Mouse (Mus musculus) heart, embryonic 15.5 days (tissue): ENCODE measurements at regions not wholly inside any gene's neighbourhood (a gene's known extent, or its start where the extent isn't known, plus 50 kb on each side); places are given as distances from the start of the nearest gene placed in this dataset.

ENCODE experiments used
- ATAC-seq: fragments of 200-750 bp; cut with Nextera tagmentation; replicated peaks from 2 replicates; pipeline ENCODE4 v1.8.0; 2017; ENCODE audit warnings: low read depth, moderate TSS enrichment; ENCODE audit not compliant: insufficient number of reproducible peaks, insufficient read depth, low FRiP score
- H3K27ac ChIP-seq: fragments of 300-500 bp; sonication (generic); 2 replicates; pipeline ENCODE4 v1.5.1; 2015; ENCODE audit warnings: mild to moderate bottlenecking, inconsistent platforms
- H3K27me3 ChIP-seq: fragments of 300-500 bp; sonication (generic); 2 replicates; pipeline ENCODE4 v1.6.1; 2015; ENCODE audit warnings: inconsistent platforms
- H3K36me3 ChIP-seq: fragments of 300-500 bp; sonication (generic); 2 replicates; pipeline ENCODE4 v1.6.1; 2015; ENCODE audit warnings: mild to moderate bottlenecking, inconsistent platforms
- H3K4me1 ChIP-seq: fragments of 300-500 bp; sonication (generic); replicated peaks from 2 replicates; pipeline ENCODE4 v1.6.1; 2015; ENCODE audit warnings: inconsistent platforms
- H3K4me2 ChIP-seq: fragments of 300-500 bp; sonication (generic); 2 replicates; pipeline ENCODE4 v1.6.1; 2015; ENCODE audit warnings: inconsistent platforms, mild to moderate bottlenecking, moderate library complexity
- H3K4me3 ChIP-seq: fragments of 300-500 bp; sonication (generic); 2 replicates; pipeline ENCODE4 v1.5.1; 2015; ENCODE audit warnings: mild to moderate bottlenecking, inconsistent platforms
- H3K9ac ChIP-seq: fragments of 300-500 bp; sonication (generic); 2 replicates; pipeline ENCODE4 v1.6.1; 2015; ENCODE audit warnings: mild to moderate bottlenecking, inconsistent platforms
- H3K9me3 ChIP-seq: fragments of 300-500 bp; sonication (generic); replicated peaks from 2 replicates; pipeline ENCODE4 v1.6.1; 2016; ENCODE audit warnings: inconsistent platforms
- WGBS: fragments of 180-500 bp; shearing (Covaris S2); methylation state at CpG from one replicate; pipeline ENCODE4 v1.1.7; 2015; ENCODE audit warnings: mixed read lengths; 5-methylcytosine and 5-hydroxymethylcytosine counted together

DNA sequence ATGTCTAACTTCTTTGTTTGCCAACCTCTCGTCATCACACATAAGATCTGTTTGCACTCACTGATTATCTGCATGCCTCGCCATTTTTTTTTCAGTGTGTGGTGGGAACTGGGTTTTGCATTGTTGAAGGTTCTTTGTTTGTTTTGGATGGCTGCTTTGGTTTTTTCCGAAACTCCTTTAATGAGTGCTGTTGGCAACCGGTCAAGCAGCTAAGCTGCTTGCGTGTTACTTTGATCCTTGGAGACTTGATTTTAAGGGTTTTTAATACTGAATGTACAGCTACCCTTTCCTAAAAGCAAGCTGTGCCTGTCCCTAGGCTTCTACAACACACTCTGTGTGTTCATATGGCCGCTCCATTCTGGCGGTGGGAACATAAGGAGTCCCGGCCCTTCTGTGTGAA lies 733.9 kb downstream of the Nedd1 start:
- Histone ChIP-seq H3K4me2 (no peak overlapping the region), H3K27me3 (no peaks in the 10 kb centered on the region), H3K4me1 (peaks cover 8% of the 10 kb centered on the region; the same call in 1 of the 2 replicates), H3K27ac (no peak overlapping the region), H3K4me3 (no peak overlapping the region), H3K9ac (no peak overlapping the region), H3K9me3 (no peaks in the 10 kb centered on the region), H3K36me3 (no peaks in the 10 kb centered on the region)
- ATAC-seq, result no peak
- 52% methylated on average over 8 of the region's 8 CpGs for WGBS

DNA sequence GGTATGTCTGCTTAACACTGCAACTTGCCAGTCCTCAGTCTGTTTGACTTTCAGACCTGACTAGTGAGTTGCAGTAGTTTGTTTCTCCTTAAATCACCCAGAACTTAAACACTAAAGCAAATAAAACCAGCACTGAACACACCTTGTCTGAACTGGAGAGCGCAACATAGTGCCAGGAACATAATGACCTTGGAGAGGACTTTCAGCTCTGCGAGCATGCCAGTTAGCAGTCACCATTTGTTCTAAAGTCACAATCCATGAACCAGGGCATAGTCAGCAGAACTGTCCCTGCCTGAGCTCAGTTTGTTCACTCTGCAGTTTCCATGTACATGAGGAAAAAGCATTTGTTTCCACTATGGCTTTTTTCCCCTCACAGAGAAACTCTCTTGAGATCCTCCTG lies 742.4 kb downstream of the Nedd1 start:
- Histone ChIP-seq H3K27ac (no peak overlapping the region), H3K27me3 (no peaks in the 10 kb centered on the region), H3K4me3 (no peak overlapping the region), H3K4me1 (no peaks in the 10 kb centered on the region), H3K9me3 (no peaks in the 10 kb centered on the region), H3K36me3 (no peaks in the 10 kb centered on the region), H3K9ac (no peak overlapping the region), H3K4me2 (no peak overlapping the region)
- 72% methylated on average over 2 of the region's 2 CpGs for WGBS
- ATAC-seq, result no peak

DNA sequence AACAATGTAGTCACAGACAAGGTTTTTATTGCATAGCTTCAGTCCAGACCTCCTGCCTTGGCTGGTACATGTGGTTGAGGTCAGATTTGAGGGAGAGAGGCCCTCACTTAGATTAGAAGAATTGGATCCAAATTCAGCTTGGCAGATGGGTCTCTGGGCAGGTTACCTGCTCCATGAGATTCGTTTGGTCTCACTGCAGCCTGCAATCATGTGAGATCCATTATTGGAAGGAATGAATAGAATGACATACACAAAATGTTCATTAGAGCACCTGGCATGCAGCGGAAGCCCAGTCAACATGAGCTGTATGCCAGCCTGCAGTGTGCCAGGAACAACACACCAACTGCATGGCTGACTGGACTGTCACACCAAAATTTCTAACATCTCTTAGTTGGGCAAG lies 750.3 kb downstream of the Nedd1 start:
- no peaks in the 10 kb centered on the region for H3K36me3 ChIP-seq
- ATAC-seq, result no peak
- 69% methylated on average over 2 of the region's 2 CpGs for WGBS
- H3K27ac ChIP-seq, result no peak overlapping the region
- no peaks in the 10 kb centered on the region for H3K27me3 ChIP-seq
- H3K9me3 ChIP-seq, result no peaks in the 10 kb centered on the region
- no peak overlapping the region for H3K4me2 ChIP-seq
- no peaks in the 10 kb centered on the region for H3K4me1 ChIP-seq
- H3K9ac ChIP-seq, result no peak overlapping the region
- no peak overlapping the region for H3K4me3 ChIP-seq

- no peaks in the 10 kb centered on the region for H3K36me3 ChIP-seq
- no peaks in the 10 kb centered on the region for H3K27me3 ChIP-seq
- H3K4me3 ChIP-seq, result no peak overlapping the region
- H3K27ac ChIP-seq, result no peak overlapping the region
- H3K9ac ChIP-seq, result no peak overlapping the region
- WGBS, result 80% methylated on average over 18 of the region's 18 CpGs
- H3K9me3 ChIP-seq, result no peaks in the 10 kb centered on the region
- no peak for ATAC-seq
- no peaks in the 10 kb centered on the region for H3K4me1 ChIP-seq
- H3K4me2 ChIP-seq, result no peak overlapping the region
Observed at GRCm38 (mm10) chr10:91967570-91968310, 754.5 kb downstream of the Nedd1 start.

- Histone ChIP-seq H3K9ac (no peak overlapping the region), H3K27ac (no peak overlapping the region), H3K4me2 (no peak overlapping the region), H3K36me3 (no peaks in the 10 kb centered on the region), H3K4me1 (no peaks in the 10 kb centered on the region), H3K27me3 (no peaks in the 10 kb centered on the region), H3K9me3 (no peaks in the 10 kb centered on the region), H3K4me3 (no peak overlapping the region)
- ATAC-seq, result no peak
- WGBS, result 81% methylated on average over 6 of the region's 6 CpGs
Observed at GRCm38 (mm10) chr10:91959734-91960492, 762.3 kb downstream of the Nedd1 start.

DNA sequence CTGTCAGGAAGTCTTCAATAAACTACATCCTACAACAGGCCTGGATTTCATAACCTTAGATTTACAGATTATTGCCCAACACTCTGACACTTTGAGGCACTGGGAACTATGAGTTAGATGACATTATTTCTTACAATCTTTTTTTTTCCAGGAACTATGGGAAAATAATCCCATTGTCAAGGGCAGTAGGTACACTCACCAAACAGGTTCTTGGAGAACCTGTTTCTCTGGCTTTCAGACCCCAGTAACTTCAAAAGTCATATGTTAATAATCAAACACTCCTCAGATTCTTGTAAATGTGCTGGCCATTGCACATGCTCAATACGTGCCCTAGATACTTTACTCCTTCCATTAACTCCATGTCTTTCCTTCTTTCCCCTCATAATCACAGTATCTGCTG lies 769.1 kb downstream of the Nedd1 start:
- Histone ChIP-seq H3K9ac (no peak overlapping the region), H3K36me3 (no peaks in the 10 kb centered on the region), H3K27me3 (no peaks in the 10 kb centered on the region), H3K27ac (no peak overlapping the region), H3K9me3 (no peaks in the 10 kb centered on the region), H3K4me3 (no peak overlapping the region), H3K4me1 (no peaks in the 10 kb centered on the region), H3K4me2 (no peak overlapping the region)
- WGBS, result 88% methylated on average over 1 of the region's 1 CpGs
- no peak for ATAC-seq

GRCm38 (mm10) chr10:91923626-91924025 lies 742.5 kb upstream of the Tmpo start:
- H3K4me2 ChIP-seq, result no peak overlapping the region
- H3K4me3 ChIP-seq, result no peak overlapping the region
- no peaks in the 10 kb centered on the region for H3K27me3 ChIP-seq
- WGBS, result 81% methylated on average over 3 of the region's 3 CpGs
- no peak for ATAC-seq
- H3K4me1 ChIP-seq, result no peaks in the 10 kb centered on the region
- no peaks in the 10 kb centered on the region for H3K9me3 ChIP-seq
- no peak overlapping the region for H3K9ac ChIP-seq
- no peak overlapping the region for H3K27ac ChIP-seq
- no peaks in the 10 kb centered on the region for H3K36me3 ChIP-seq

- WGBS, result 68% methylated on average over 6 of the region's 6 CpGs
- H3K27ac ChIP-seq, result no peak overlapping the region
Observed at GRCm38 (mm10) chr10:91889864-91890263, 708.7 kb upstream of the Tmpo start.

DNA sequence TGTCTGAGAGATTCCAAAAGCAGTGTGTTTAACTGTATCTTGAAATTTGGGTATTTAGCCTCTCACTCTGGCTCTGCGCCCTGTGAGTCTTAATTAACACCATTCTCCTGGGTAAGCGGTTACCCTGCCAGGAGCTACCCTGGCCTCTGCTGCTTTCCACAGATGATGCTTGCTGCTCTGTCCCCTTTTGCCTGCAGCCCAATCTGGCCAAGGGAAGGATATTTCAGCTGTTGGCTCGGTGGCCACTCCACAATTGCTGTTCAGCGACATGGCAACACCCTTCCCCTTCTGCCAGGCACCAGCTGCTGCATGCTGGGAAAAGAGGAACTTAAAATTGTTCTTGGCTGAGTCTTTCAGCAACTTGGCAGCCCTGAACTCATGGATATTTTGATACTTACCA lies 707.4 kb upstream of the Tmpo start:
- no peak overlapping the region for H3K9ac ChIP-seq
- 78% methylated on average over 4 of the region's 4 CpGs for WGBS

More at GRCm38 (mm10) chr10:91889864-91890263, 708.7 kb upstream of the Tmpo start:
- no peaks in the 10 kb centered on the region for H3K4me1 ChIP-seq
- no peaks in the 10 kb centered on the region for H3K27me3 ChIP-seq
- no peak overlapping the region for H3K9ac ChIP-seq
- H3K4me3 ChIP-seq, result no peak overlapping the region
- H3K36me3 ChIP-seq, result no peaks in the 10 kb centered on the region
- no peak overlapping the region for H3K4me2 ChIP-seq
- no peak for ATAC-seq
- H3K9me3 ChIP-seq, result no peaks in the 10 kb centered on the region

DNA sequence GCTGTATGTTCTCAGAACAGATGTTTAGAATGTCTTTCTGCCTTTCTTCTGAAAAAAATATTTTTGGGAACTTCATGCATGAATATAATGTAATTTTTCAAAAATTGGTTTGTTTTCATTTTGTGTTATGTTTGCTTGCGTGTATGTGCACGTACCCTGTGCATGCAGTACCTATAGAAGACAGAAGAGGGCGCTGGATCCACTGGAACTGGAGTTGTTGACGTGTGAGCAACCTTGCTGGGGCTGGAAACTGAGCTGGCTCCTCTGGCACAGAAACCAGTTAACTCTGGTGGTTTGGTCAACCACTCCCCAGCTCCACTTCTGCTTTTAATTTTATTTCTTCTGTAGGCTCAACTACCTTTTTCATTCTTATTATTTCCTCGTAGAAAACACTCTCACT lies 702.0 kb upstream of the Tmpo start:
- no peak overlapping the region for H3K4me3 ChIP-seq
- no peaks in the 10 kb centered on the region for H3K27me3 ChIP-seq
- H3K27ac ChIP-seq, result no peak overlapping the region
- WGBS, result 61% methylated on average over 5 of the region's 5 CpGs
- H3K4me2 ChIP-seq, result no peak overlapping the region
- no peaks in the 10 kb centered on the region for H3K9me3 ChIP-seq
- H3K36me3 ChIP-seq, result no peaks in the 10 kb centered on the region
- no peaks in the 10 kb centered on the region for H3K4me1 ChIP-seq
- no peak for ATAC-seq
- H3K9ac ChIP-seq, result no peak overlapping the region

More for the DNA sequence above, 707.4 kb upstream of the Tmpo start:
- Histone ChIP-seq H3K27ac (no peak overlapping the region), H3K4me3 (no peak overlapping the region), H3K4me2 (no peak overlapping the region), H3K4me1 (no peaks in the 10 kb centered on the region), H3K36me3 (no peaks in the 10 kb centered on the region), H3K9me3 (no peaks in the 10 kb centered on the region), H3K27me3 (no peaks in the 10 kb centered on the region)
- ATAC-seq, result no peak

DNA sequence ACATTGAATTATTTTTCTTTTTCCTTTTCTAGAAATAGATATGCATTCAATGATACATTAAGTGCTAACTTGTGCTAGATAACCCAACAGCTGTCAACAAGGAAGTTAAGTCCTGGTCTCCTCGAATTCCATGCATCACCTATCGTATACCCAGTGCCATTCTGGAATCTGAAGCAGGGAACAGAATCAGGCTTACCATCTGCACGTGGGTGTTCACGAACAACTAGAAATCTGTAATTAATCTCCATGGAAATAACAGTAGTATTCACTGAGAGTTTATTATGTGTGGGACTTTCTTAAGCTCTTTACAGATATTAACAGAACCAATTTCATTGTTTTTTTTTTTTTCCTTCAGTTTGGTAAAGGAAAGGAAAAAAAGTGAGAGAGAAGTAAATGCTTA lies 701.4 kb upstream of the Tmpo start:
- Histone ChIP-seq H3K4me2 (no peak overlapping the region), H3K27me3 (no peaks in the 10 kb centered on the region), H3K4me3 (no peak overlapping the region), H3K36me3 (no peaks in the 10 kb centered on the region), H3K27ac (no peak overlapping the region), H3K4me1 (no peaks in the 10 kb centered on the region), H3K9me3 (no peaks in the 10 kb centered on the region), H3K9ac (no peak overlapping the region)
- no peak for ATAC-seq
- WGBS, result 78% methylated on average over 4 of the region's 4 CpGs
